Mouse (Mus musculus): ENCODE measurements around the gene Dyrk1b.

DNA sequence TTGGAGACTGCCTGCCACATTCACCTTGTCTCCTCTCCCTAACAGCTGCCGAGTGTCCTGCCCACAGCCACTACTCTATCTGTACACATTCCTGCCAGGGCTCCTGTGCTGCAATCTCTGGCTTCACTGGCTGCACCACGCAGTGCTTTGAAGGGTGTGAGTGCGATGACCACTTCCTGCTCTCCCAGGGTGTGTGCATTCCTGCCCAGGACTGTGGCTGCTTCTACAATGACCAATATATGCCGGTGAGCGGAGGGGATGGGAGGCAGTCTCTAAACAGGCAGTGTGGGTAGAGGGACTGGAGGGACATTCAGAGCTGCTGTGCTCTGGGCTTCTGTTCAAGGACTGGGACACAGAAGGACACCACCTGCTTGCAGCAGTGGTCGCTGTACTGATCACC, 20.0 kb upstream of the Dyrk1b start:
- TF ChIP-seq CTCF (IDR thresholded peaks at IDR 0.05; ENCODE audit: low read depth, low read length), result no peak
- TF ChIP-seq TAL1 (conservative IDR thresholded peaks at IDR 0.05; ENCODE audit: low read depth, low read length), result no peak
- TF ChIP-seq POLR2AphosphoS5 (IDR thresholded peaks at IDR 0.05; ENCODE audit: insufficient replicate concordance, low read depth, low read length), result no peak
- TF ChIP-seq GATA1 (IDR thresholded peaks at IDR 0.05; ENCODE audit: borderline replicate concordance, low read length), result no peak
- TF ChIP-seq GATA2 (IDR thresholded peaks at IDR 0.05; ENCODE audit: borderline replicate concordance, low read depth, low read length), result no peak
